Mouse (Mus musculus): Measurements from ENCODE around the gene Sim1. TPM values are rescaled to one million over a fixed set of nuclear protein-coding genes. Genes with fewer than 3 reads are reported as not detected.
A peak's percentile ranks its signal among the peaks of the same experiment; 100 is the strongest.

Sim1 gene
- polyA plus RNA-seq (2015; fragmentation: Nextera tagmentation; extraction: Ambion mirVana) = 10.1 and 10.6 TPM in 2 replicates

DNA sequence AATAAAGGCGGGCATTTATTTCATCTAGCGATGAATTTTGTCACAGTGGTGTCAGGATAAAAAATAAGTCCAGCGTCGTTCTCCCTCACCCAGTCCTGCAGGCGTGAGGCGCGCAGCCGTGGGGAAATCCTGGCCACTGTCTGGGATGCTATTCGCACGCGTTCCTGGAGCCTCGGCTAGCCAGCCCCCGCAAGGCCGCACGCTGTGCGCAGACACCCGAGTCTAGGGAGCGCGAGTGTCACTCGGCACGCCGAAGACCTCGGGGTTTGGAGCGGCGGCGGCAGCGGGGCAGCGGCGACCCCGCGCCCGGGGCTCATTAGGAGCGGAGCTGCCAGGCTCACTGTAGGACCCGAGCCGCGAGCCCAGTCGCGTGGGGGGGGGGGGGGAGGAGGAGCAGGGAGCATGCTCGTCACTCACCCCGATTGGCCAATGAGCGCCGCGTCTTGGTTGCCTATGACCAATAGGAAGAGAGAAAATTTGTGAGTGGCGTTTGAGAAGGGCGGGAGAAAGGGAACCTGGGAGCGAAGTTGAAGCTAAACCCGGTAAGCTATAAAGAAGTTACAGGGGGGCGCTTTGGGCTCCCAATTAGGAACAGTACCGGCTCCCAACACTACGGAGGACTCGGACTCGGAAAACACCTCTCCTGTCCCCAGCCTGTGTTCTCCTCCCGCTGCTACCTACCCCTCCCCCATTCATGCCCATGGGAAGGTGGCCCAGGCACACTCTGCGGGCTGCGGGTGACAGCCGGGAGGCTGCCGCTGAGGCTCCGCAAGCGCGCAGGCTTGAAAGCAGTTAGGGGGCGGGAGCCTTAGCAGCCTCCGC lies at the start of gene Sim1:
Gene Sim1, plus strand, starts transcription at position 585 of the 822 bp plus-strand sequence.
- Histone ChIP-seq H3K27me3 (ENCODE audit: insufficient read depth, low read length) (peaks cover 75% of the 10 kb centered on the region), H3K27ac (ENCODE audit: low read length) (peak within 1 kb of the TSS; percentile 90), H3K4me1 (ENCODE audit: insufficient read depth, low read length) (peaks cover 8% of the 10 kb centered on the region; the same call in 1 of the 2 replicates), H3K4me2 (replicated peaks; ENCODE audit: low read depth, low read length) (peak within 1 kb of the TSS; percentile 63), H3K9me3 (ENCODE audit: low read length) (no peaks in the 10 kb centered on the region), H3K9ac (replicated peaks; ENCODE audit: low read length) (peak within 1 kb of the TSS; percentile 73), H3K36me3 (ENCODE audit: insufficient read depth, low read length) (no peaks in the 10 kb centered on the region), H3K4me3 (ENCODE audit: low read length) (peak within 1 kb of the TSS; percentile 58)
- under 1% methylated on average over 58 of the region's 62 CpGs for WGBS
- ATAC-seq (ENCODE audit: low FRiP score, low TSS enrichment) = peak; percentile 92

DNA sequence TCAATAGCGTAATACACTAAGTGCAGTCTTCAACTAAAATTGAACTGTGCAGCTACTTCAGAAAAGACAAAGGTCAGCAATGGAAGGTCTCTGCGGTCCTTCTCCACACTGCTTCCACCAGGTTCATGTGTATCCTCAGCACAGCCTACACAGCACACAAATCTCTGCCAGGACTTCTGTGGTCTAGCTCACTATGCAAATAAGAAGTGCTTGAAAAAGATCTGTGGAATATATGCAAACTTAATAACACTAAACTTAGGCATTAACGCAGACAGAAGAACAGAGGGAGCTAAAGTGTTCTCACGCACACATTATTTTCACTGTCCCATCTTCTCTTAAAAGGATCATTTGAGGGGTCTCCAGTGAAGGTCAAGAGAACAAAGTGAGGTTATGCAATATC lies 26.4 kb upstream of the Sim1 start:
- H3K4me1 ChIP-seq (ENCODE audit: insufficient read depth, low read length) = no peaks in the 10 kb centered on the region
- no peak overlapping the region for H3K27ac ChIP-seq (ENCODE audit: low read length)
- H3K4me3 ChIP-seq (ENCODE audit: low read length) = no peak overlapping the region
- no peak overlapping the region for H3K4me2 ChIP-seq (replicated peaks; ENCODE audit: low read depth, low read length)
- no peak for ATAC-seq (ENCODE audit: low FRiP score, low TSS enrichment)
- no peaks in the 10 kb centered on the region for H3K9me3 ChIP-seq (ENCODE audit: low read length)
- no peak overlapping the region for H3K9ac ChIP-seq (replicated peaks; ENCODE audit: low read length)
- H3K27me3 ChIP-seq (ENCODE audit: insufficient read depth, low read length) = no peaks in the 10 kb centered on the region
- WGBS = 54% methylated on average over 4 of the region's 4 CpGs
- no peaks in the 10 kb centered on the region for H3K36me3 ChIP-seq (ENCODE audit: insufficient read depth, low read length)

DNA sequence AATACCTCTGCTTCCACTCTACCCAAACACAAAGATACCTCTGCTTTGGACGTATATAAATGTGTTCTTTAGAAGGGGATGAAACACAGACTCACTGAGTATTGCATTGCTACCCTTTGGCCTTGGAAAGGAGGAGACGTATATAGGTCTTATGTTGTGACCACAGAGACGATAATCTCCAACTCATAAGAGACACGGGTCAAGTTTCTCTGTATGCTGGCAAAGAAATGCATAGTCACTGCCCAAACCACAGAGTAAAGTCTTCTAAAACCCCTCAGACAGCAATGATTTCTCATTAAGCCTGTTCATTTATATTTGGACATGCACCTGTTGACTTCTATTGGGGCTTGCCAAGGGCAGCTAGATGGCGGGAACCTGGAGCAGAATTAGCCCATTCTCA lies 17.6 kb upstream of the Sim1 start:
- Histone ChIP-seq H3K4me2 (replicated peaks; ENCODE audit: low read depth, low read length) (no peak overlapping the region), H3K4me3 (ENCODE audit: low read length) (no peak overlapping the region), H3K36me3 (ENCODE audit: insufficient read depth, low read length) (no peaks in the 10 kb centered on the region), H3K9ac (replicated peaks; ENCODE audit: low read length) (no peak overlapping the region), H3K27ac (ENCODE audit: low read length) (no peak overlapping the region), H3K4me1 (ENCODE audit: insufficient read depth, low read length) (no peaks in the 10 kb centered on the region), H3K9me3 (ENCODE audit: low read length) (no peaks in the 10 kb centered on the region), H3K27me3 (ENCODE audit: insufficient read depth, low read length) (no peaks in the 10 kb centered on the region)
- WGBS = 84% methylated on average over 5 of the region's 5 CpGs
- ATAC-seq (ENCODE audit: low FRiP score, low TSS enrichment) = no peak

DNA sequence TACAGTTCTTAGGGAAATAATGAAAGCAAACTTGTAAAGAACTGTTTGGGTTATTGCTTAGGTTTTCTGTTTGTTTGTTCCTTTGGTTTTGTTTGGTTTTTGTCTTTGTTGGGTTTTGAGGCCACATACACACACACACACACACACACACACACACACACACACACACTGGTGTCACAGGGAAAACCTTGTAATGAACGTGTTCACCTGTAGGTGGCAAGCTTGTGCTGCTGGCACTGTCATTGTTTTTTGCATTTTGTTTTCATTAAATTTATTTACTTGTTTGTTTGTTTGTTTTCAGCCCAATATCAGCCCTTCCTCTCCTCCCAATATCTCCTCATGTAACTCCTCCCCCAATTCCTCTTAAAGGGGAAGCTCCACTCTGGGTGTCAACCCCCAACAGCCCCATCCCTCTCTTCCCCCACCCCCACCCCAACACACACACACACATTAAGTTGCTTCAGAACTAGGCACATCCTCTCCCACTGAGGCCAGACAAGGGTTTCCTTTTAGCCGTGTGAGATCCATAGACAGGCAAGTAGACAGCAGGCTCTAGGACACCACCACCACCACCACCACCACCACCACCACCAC lies 13.0 kb upstream of the Sim1 start:
- Histone ChIP-seq H3K27ac (ENCODE audit: low read length) (no peak overlapping the region), H3K9ac (replicated peaks; ENCODE audit: low read length) (no peak overlapping the region), H3K4me3 (ENCODE audit: low read length) (no peak overlapping the region), H3K27me3 (ENCODE audit: insufficient read depth, low read length) (0 out of 2 replicates have a peak, but pooled peaks cover 5% of the 10 kb centered on the region), H3K36me3 (ENCODE audit: insufficient read depth, low read length) (no peaks in the 10 kb centered on the region), H3K9me3 (ENCODE audit: low read length) (no peaks in the 10 kb centered on the region), H3K4me2 (replicated peaks; ENCODE audit: low read depth, low read length) (no peak overlapping the region), H3K4me1 (ENCODE audit: insufficient read depth, low read length) (no peaks in the 10 kb centered on the region; the same call in 1 of the 2 replicates)
- WGBS = 12% methylated on average over 2 of the region's 2 CpGs
- peak; percentile 42; the same call in 1 of the 2 replicates for ATAC-seq (ENCODE audit: low FRiP score, low TSS enrichment)

DNA sequence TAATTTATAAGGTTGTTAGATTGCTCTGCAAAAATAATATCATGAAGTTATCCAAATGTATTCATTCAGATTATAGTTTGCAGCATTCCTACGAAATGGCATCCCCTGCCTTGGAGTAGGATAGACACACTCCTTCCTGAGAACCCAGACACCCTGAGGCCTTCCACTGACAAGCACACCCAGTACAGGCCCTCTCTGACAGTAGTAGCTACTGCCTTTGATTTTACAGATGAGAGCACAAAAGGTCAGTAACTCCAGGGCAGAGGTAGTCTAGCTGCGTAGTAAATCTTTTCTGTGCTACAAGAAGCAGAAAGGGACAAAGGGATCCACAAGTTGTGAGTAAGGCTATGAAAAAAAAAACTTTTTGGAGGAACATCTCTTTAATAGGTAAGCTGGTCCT lies 12.2 kb upstream of the Sim1 start:
- Histone ChIP-seq H3K4me1 (ENCODE audit: insufficient read depth, low read length) (no peaks in the 10 kb centered on the region; the same call in 1 of the 2 replicates), H3K9me3 (ENCODE audit: low read length) (no peaks in the 10 kb centered on the region), H3K4me3 (ENCODE audit: low read length) (no peak overlapping the region), H3K4me2 (replicated peaks; ENCODE audit: low read depth, low read length) (no peak overlapping the region), H3K27ac (ENCODE audit: low read length) (no peak overlapping the region), H3K9ac (replicated peaks; ENCODE audit: low read length) (no peak overlapping the region), H3K36me3 (ENCODE audit: insufficient read depth, low read length) (no peaks in the 10 kb centered on the region), H3K27me3 (ENCODE audit: insufficient read depth, low read length) (0 out of 2 replicates have a peak, but pooled peaks cover 5% of the 10 kb centered on the region)
- ATAC-seq (ENCODE audit: low FRiP score, low TSS enrichment) = peak; percentile 51; the same call in 1 of the 2 replicates
- 37% methylated on average over 2 of the region's 2 CpGs for WGBS

DNA sequence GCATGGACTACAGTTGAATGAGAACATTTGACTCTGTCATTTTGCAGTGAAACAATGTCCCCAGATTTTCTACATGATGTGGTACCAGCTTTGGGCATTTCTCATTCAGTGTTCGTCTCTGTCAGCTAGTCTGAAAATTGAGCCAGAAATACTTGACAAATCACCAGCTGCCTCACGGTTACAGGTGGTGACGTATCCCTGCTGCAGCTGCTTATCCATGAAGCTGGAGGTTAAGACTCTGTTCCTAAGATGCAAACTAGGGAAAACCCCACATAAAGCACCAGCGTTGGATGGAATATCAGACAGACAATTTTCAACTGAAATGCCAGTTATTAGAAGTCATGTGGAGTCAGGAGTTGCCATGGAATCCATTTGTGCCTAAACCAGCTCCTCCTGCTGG lies 8.2 kb upstream of the Sim1 start:
- H3K4me1 ChIP-seq (ENCODE audit: insufficient read depth, low read length) = peaks cover 4% of the 10 kb centered on the region; the same call in 1 of the 2 replicates
- H3K9me3 ChIP-seq (ENCODE audit: low read length) = no peaks in the 10 kb centered on the region
- no peaks in the 10 kb centered on the region for H3K36me3 ChIP-seq (ENCODE audit: insufficient read depth, low read length)
- ATAC-seq (ENCODE audit: low FRiP score, low TSS enrichment) = no peak
- no peak overlapping the region for H3K27ac ChIP-seq (ENCODE audit: low read length)
- WGBS = 53% methylated on average over 4 of the region's 4 CpGs
- H3K27me3 ChIP-seq (ENCODE audit: insufficient read depth, low read length) = peaks cover 32% of the 10 kb centered on the region
- H3K4me3 ChIP-seq (ENCODE audit: low read length) = no peak overlapping the region
- H3K4me2 ChIP-seq (replicated peaks; ENCODE audit: low read depth, low read length) = no peak overlapping the region
- H3K9ac ChIP-seq (replicated peaks; ENCODE audit: low read length) = no peak overlapping the region

DNA sequence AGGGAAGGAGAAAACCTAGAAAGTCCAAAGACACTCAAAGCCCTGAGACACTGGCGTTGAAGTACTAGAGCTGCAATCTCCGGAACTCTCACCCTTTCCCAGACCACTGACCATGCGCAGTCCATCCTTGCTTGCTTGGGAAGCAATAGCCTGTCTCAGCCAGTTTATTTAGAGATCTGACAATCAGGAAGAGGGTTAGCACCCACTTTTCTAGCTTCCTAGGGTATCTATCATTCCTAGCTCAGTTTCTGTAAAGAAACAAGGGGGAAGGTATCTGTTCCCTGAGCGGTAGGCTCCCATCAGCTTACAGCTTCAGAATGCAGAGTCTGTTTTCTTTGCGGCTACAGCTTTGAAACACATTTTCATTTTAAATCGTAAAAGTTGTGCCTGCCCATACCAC lies 3.9 kb upstream of the Sim1 start:
- Histone ChIP-seq H3K4me1 (ENCODE audit: insufficient read depth, low read length) (peaks cover 8% of the 10 kb centered on the region; the same call in 1 of the 2 replicates), H3K4me3 (ENCODE audit: low read length) (no peak overlapping the region), H3K9ac (replicated peaks; ENCODE audit: low read length) (no peak overlapping the region), H3K27me3 (ENCODE audit: insufficient read depth, low read length) (peaks cover 69% of the 10 kb centered on the region), H3K27ac (ENCODE audit: low read length) (no peak overlapping the region), H3K4me2 (replicated peaks; ENCODE audit: low read depth, low read length) (no peak overlapping the region), H3K36me3 (ENCODE audit: insufficient read depth, low read length) (no peaks in the 10 kb centered on the region), H3K9me3 (ENCODE audit: low read length) (no peaks in the 10 kb centered on the region)
- WGBS = 21% methylated on average over 6 of the region's 6 CpGs
- ATAC-seq (ENCODE audit: low FRiP score, low TSS enrichment) = no peak

DNA sequence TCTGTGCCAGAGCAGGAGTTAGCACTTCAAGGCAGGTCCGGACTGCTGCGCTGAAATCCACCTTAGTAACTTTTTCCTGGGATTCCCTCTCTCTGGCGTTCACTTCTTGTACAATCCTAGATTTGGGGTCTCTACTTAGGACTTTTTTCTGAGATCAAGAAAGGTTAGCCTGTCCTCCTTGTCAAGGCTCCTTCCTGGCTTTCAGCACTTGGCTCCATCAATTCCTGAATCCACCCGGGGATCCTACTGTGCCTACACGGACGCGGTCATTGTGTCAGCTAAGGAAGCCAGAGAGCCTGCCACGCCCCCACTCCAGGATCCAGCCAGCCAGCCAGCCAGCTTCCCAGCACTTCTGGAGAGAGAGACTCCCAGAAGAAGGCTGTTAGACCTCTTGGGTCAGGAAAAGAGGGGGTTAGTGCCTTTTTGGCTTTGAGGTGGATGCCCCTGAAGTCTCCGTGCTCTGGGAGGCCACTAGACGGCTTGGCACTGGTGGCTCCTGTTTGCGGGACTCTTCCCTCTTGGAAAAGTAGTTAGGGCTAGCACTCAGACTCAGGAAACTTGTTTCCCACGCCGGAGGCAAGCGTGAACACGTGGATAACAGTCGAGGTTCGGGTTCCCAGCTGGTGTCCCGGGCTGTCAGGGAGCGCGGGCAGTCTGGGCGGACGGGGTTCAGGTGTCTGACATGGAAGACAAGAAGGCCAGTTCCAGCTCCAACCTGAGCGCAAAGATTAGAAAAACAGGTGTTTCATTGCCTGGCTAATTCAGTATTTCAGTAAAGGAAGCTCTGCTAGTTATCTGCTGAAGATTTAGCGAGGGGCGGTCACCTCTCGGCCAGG lies 2.5 kb upstream of the Sim1 start:
- WGBS = under 1% methylated on average over 26 of the region's 26 CpGs
- Histone ChIP-seq H3K9me3 (ENCODE audit: low read length) (no peaks in the 10 kb centered on the region), H3K27ac (ENCODE audit: low read length) (peak overlapping the region; percentile 17; the same call in 1 of the 2 replicates), H3K27me3 (ENCODE audit: insufficient read depth, low read length) (peaks cover 74% of the 10 kb centered on the region), H3K4me2 (replicated peaks; ENCODE audit: low read depth, low read length) (peak overlapping the region; percentile 63), H3K36me3 (ENCODE audit: insufficient read depth, low read length) (no peaks in the 10 kb centered on the region), H3K4me1 (ENCODE audit: insufficient read depth, low read length) (peaks cover 8% of the 10 kb centered on the region; the same call in 1 of the 2 replicates), H3K9ac (replicated peaks; ENCODE audit: low read length) (no peak overlapping the region; the same call in 1 of the 2 replicates), H3K4me3 (ENCODE audit: low read length) (peak overlapping the region; percentile 58)
- no peak for ATAC-seq (ENCODE audit: low FRiP score, low TSS enrichment)

DNA sequence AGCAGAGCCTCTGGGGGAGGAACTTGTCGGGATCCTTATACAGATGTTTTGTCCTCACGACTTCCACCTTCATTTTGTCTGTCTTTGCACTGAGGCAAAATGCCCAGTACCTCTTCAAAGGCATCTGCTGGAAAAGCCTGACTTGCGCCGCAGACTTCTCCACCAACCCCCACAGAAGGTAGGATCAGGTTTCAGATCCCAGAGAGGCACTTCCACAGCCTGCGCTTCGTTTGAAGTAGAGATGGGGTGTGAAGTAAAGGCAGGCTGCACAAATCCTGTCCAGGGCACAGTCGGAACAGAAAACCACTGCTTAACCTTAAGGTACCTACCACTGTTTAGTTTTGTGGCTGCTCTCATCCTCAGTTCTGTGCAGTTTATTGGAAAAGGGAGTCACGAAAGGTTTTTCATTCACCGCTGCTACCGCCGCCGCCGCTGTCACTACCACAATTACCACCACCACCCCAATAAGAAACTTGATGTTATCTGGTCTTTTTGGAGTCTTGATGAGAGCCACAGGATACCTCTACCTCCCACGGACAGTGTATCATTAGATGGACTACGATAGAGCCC lies 1.7 kb upstream of the Sim1 start:
- ATAC-seq (ENCODE audit: low FRiP score, low TSS enrichment) = peak; percentile 10; the same call in 1 of the 2 replicates
- H3K27ac ChIP-seq (ENCODE audit: low read length) = 0 out of 2 replicates have a peak overlapping the region, but pooled peaks have one; percentile 9
- peaks cover 74% of the 10 kb centered on the region for H3K27me3 ChIP-seq (ENCODE audit: insufficient read depth, low read length)
- H3K4me2 ChIP-seq (replicated peaks; ENCODE audit: low read depth, low read length) = peak overlapping the region; percentile 63
- no peaks in the 10 kb centered on the region for H3K9me3 ChIP-seq (ENCODE audit: low read length)
- WGBS = under 1% methylated on average over 15 of the region's 15 CpGs
- H3K36me3 ChIP-seq (ENCODE audit: insufficient read depth, low read length) = no peaks in the 10 kb centered on the region
- peak overlapping the region; percentile 58 for H3K4me3 ChIP-seq (ENCODE audit: low read length)
- peak overlapping the region; percentile 68; the same call in 1 of the 2 replicates for H3K9ac ChIP-seq (replicated peaks; ENCODE audit: low read length)
- H3K4me1 ChIP-seq (ENCODE audit: insufficient read depth, low read length) = peaks cover 8% of the 10 kb centered on the region; the same call in 1 of the 2 replicates
